Mouse (Mus musculus) small intestine, adult 2 months (tissue): Measurements from ENCODE around the gene Slc38a3.

ENCODE experiments used
- CTCF ChIP-seq: fragments of 200-500 bp; IDR thresholded peaks from 2 replicates; pipeline ENCODE4 v1.5.1; 2012; ENCODE audit warnings: low read depth, mild to moderate bottlenecking, control low read depth, inconsistent platforms, low read length, moderate library complexity, mixed read lengths; ENCODE audit not compliant: insufficient replicate concordance, insufficient read length; ENCODE audit errors: extremely low read depth
- POLR2A ChIP-seq: fragments of 200-500 bp; IDR thresholded peaks from 2 replicates; pipeline ENCODE4 v1.6.1; 2012; ENCODE audit warnings: low read depth, mild to moderate bottlenecking, control low read depth, inconsistent platforms, low read length, moderate library complexity

- no peak for TF ChIP-seq POLR2A
- no peak for TF ChIP-seq CTCF
Measured at GRCm38 (mm10) chr9:107631861-107632260, 37.5 kb downstream of the Slc38a3 start.
